Mouse (Mus musculus) cerebellum, adult 2 months (tissue): ENCODE measurements around the gene Aldh1b1.

Source experiments
- CTCF ChIP-seq: fragments of 200-500 bp; IDR thresholded peaks from 2 replicates; pipeline ENCODE4 v1.5.1; 2011; ENCODE audit warnings: low read depth, mild to moderate bottlenecking, control low read depth, low read length, moderate library complexity, borderline replicate concordance; ENCODE audit not compliant: insufficient read depth
- POLR2A ChIP-seq: fragments of 200-500 bp; IDR thresholded peaks from 2 replicates; pipeline ENCODE4 v1.6.1; 2011; ENCODE audit warnings: low read length, control low read depth, borderline replicate concordance; ENCODE audit not compliant: insufficient read depth

- TF ChIP-seq CTCF, result no peak
- no peak for TF ChIP-seq POLR2A
Observed at GRCm38 (mm10) chr4:45829907-45830759, 31.3 kb downstream of the Aldh1b1 start.
